Mouse (Mus musculus) stomach, embryonic 15.5 days (tissue): Measurements from ENCODE around the gene Slc46a3. TPM values are rescaled to one million over a fixed set of nuclear protein-coding genes. Genes with fewer than 3 reads are reported as not detected.
A peak's percentile ranks its signal among the peaks of the same experiment; 100 is the strongest.

ENCODE experiments used
- ATAC-seq: fragments of 200-750 bp; cut with Nextera tagmentation; 2 replicates; pipeline ENCODE4 v1.8.0; 2017; ENCODE audit warnings: low read depth, moderate number of reproducible peaks, moderate TSS enrichment; ENCODE audit not compliant: insufficient read depth, low FRiP score
- H3K27ac ChIP-seq: fragments of 300-500 bp; sonication (generic); 2 replicates; pipeline ENCODE4 v1.5.1; 2015; ENCODE audit warnings: mild to moderate bottlenecking, inconsistent platforms
- H3K27me3 ChIP-seq: fragments of 300-500 bp; sonication (generic); replicated peaks from 2 replicates; pipeline ENCODE4 v1.6.1; 2015; ENCODE audit warnings: inconsistent platforms
- H3K36me3 ChIP-seq: fragments of 300-500 bp; sonication (generic); 2 replicates; pipeline ENCODE4 v1.6.1; 2015; ENCODE audit warnings: inconsistent platforms
- H3K4me1 ChIP-seq: fragments of 300-500 bp; sonication (generic); 2 replicates; pipeline ENCODE4 v1.6.1; 2015; ENCODE audit warnings: inconsistent platforms
- H3K4me2 ChIP-seq: fragments of 300-500 bp; sonication (generic); 2 replicates; pipeline ENCODE4 v1.6.1; 2015; ENCODE audit warnings: mild to moderate bottlenecking, inconsistent platforms
- H3K4me3 ChIP-seq: fragments of 300-500 bp; sonication (generic); replicated peaks from 2 replicates; pipeline ENCODE4 v1.5.1; 2015; ENCODE audit warnings: inconsistent platforms
- H3K9ac ChIP-seq: fragments of 300-500 bp; sonication (generic); 2 replicates; pipeline ENCODE4 v1.6.1; 2015; ENCODE audit warnings: inconsistent platforms
- H3K9me3 ChIP-seq: fragments of 300-500 bp; sonication (generic); 2 replicates; pipeline ENCODE4 v1.6.1; 2016; ENCODE audit warnings: inconsistent platforms
- WGBS: fragments of 180-500 bp; shearing (Covaris S2); methylation state at CpG from one replicate; pipeline ENCODE4 v1.1.7; 2015; 5-methylcytosine and 5-hydroxymethylcytosine counted together
- polyA plus RNA-seq: library from polyadenylated mRNA; unstranded; fragments of >200 nt; fragmentation: Nextera tagmentation; extraction: Ambion mirVana; gene quantifications from 2 replicates; pipeline ENCODE4 v1.2.1, GENCODE M21; 2015

Slc46a3 gene
- 4.7 and 5.7 TPM in 2 replicates for polyA plus RNA-seq

- no peaks in the 10 kb centered on the region for H3K9me3 ChIP-seq
- peak within 1 kb of the TSS; percentile 91 for H3K4me2 ChIP-seq
- H3K27ac ChIP-seq, result peak within 1 kb of the TSS; percentile 59
- H3K36me3 ChIP-seq, result no peaks in the 10 kb centered on the region
- ATAC-seq, result peak; percentile 98
- H3K27me3 ChIP-seq, result peaks cover 5% of the 10 kb centered on the region
- peaks cover 10% of the 10 kb centered on the region for H3K4me1 ChIP-seq
- H3K9ac ChIP-seq, result peak within 1 kb of the TSS; percentile 33; the same call in 1 of the 2 replicates
- WGBS, result under 1% methylated on average over 41 of the region's 47 CpGs
- peak within 1 kb of the TSS; percentile 65 for H3K4me3 ChIP-seq
Observed at GRCm38 (mm10) chr5:147894455-147895076, at the start of gene Slc46a3. Gene Slc46a3 (minus strand): TSS chr5:147894815.

- Histone ChIP-seq H3K4me3 (no peak overlapping the region), H3K27me3 (no peaks in the 10 kb centered on the region), H3K36me3 (no peaks in the 10 kb centered on the region), H3K4me1 (no peaks in the 10 kb centered on the region), H3K27ac (no peak overlapping the region), H3K9ac (no peak overlapping the region), H3K4me2 (no peak overlapping the region), H3K9me3 (no peaks in the 10 kb centered on the region)
- ATAC-seq, result no peak
- 66% methylated on average over 5 of the region's 5 CpGs for WGBS
Observed at GRCm38 (mm10) chr5:147939226-147939625, 44.6 kb upstream of the Slc46a3 start.

GRCm38 (mm10) chr5:147935096-147935495 is 40.5 kb upstream of the Slc46a3 start:
- 86% methylated on average over 13 of the region's 13 CpGs for WGBS
- no peak for ATAC-seq
- no peak overlapping the region for H3K9ac ChIP-seq
- no peaks in the 10 kb centered on the region for H3K27me3 ChIP-seq
- H3K4me2 ChIP-seq, result no peak overlapping the region
- H3K27ac ChIP-seq, result no peak overlapping the region
- no peak overlapping the region for H3K4me3 ChIP-seq
- H3K9me3 ChIP-seq, result no peaks in the 10 kb centered on the region
- H3K36me3 ChIP-seq, result no peaks in the 10 kb centered on the region
- no peaks in the 10 kb centered on the region for H3K4me1 ChIP-seq

- Histone ChIP-seq H3K36me3 (no peaks in the 10 kb centered on the region), H3K4me1 (no peaks in the 10 kb centered on the region), H3K27me3 (no peaks in the 10 kb centered on the region), H3K4me3 (no peak overlapping the region), H3K4me2 (no peak overlapping the region), H3K9me3 (no peaks in the 10 kb centered on the region), H3K27ac (no peak overlapping the region), H3K9ac (no peak overlapping the region)
- 80% methylated on average over 7 of the region's 7 CpGs for WGBS
- no peak for ATAC-seq
Observed at GRCm38 (mm10) chr5:147928668-147929497, 34.3 kb upstream of the Slc46a3 start.

GRCm38 (mm10) chr5:147925935-147926604 is 31.5 kb upstream of the Slc46a3 start:
- ATAC-seq, result no peak
- no peak overlapping the region for H3K27ac ChIP-seq

GRCm38 (mm10) chr5:147924621-147925020 is 30.0 kb upstream of the Slc46a3 start:
- 66% methylated on average over 5 of the region's 5 CpGs for WGBS
- Histone ChIP-seq H3K27ac (no peak overlapping the region), H3K9ac (no peak overlapping the region), H3K4me2 (no peak overlapping the region), H3K36me3 (no peaks in the 10 kb centered on the region), H3K9me3 (no peaks in the 10 kb centered on the region), H3K4me3 (no peak overlapping the region), H3K27me3 (no peaks in the 10 kb centered on the region), H3K4me1 (no peaks in the 10 kb centered on the region)
- ATAC-seq, result no peak

More at GRCm38 (mm10) chr5:147925935-147926604, 31.5 kb upstream of the Slc46a3 start:
- Histone ChIP-seq H3K36me3 (no peaks in the 10 kb centered on the region), H3K9ac (no peak overlapping the region), H3K4me1 (no peaks in the 10 kb centered on the region), H3K4me2 (no peak overlapping the region), H3K27me3 (no peaks in the 10 kb centered on the region), H3K9me3 (no peaks in the 10 kb centered on the region), H3K4me3 (no peak overlapping the region)
- WGBS, result 69% methylated on average over 15 of the region's 15 CpGs

GRCm38 (mm10) chr5:147918044-147918846 is 23.6 kb upstream of the Slc46a3 start:
- Histone ChIP-seq H3K9ac (no peak overlapping the region), H3K27me3 (no peaks in the 10 kb centered on the region), H3K36me3 (no peaks in the 10 kb centered on the region), H3K4me3 (no peak overlapping the region), H3K4me1 (no peaks in the 10 kb centered on the region; the same call in 1 of the 2 replicates), H3K4me2 (no peak overlapping the region), H3K9me3 (no peaks in the 10 kb centered on the region), H3K27ac (no peak overlapping the region)
- no peak for ATAC-seq
- 65% methylated on average over 17 of the region's 17 CpGs for WGBS

GRCm38 (mm10) chr5:147916171-147916570 is 21.6 kb upstream of the Slc46a3 start:
- H3K36me3 ChIP-seq, result no peaks in the 10 kb centered on the region
- no peak for ATAC-seq
- no peak overlapping the region for H3K27ac ChIP-seq
- no peaks in the 10 kb centered on the region for H3K9me3 ChIP-seq
- no peak overlapping the region for H3K4me2 ChIP-seq
- H3K27me3 ChIP-seq, result no peaks in the 10 kb centered on the region
- no peak overlapping the region for H3K9ac ChIP-seq
- H3K4me3 ChIP-seq, result no peak overlapping the region
- 82% methylated on average over 9 of the region's 9 CpGs for WGBS
- H3K4me1 ChIP-seq, result no peaks in the 10 kb centered on the region; the same call in 1 of the 2 replicates

GRCm38 (mm10) chr5:147915038-147915566 is 20.5 kb upstream of the Slc46a3 start:
- no peak overlapping the region for H3K4me3 ChIP-seq

GRCm38 (mm10) chr5:147913241-147913842 is 18.7 kb upstream of the Slc46a3 start:
- Histone ChIP-seq H3K27me3 (no peaks in the 10 kb centered on the region), H3K4me3 (no peak overlapping the region), H3K4me1 (no peaks in the 10 kb centered on the region; the same call in 1 of the 2 replicates), H3K27ac (no peak overlapping the region), H3K4me2 (peak overlapping the region; percentile 12; the same call in 1 of the 2 replicates), H3K9me3 (no peaks in the 10 kb centered on the region), H3K9ac (no peak overlapping the region), H3K36me3 (no peaks in the 10 kb centered on the region)
- 31% methylated on average over 14 of the region's 14 CpGs for WGBS
- peak; percentile 53 for ATAC-seq

More at GRCm38 (mm10) chr5:147915038-147915566, 20.5 kb upstream of the Slc46a3 start:
- Histone ChIP-seq H3K4me2 (no peak overlapping the region), H3K27me3 (no peaks in the 10 kb centered on the region), H3K4me1 (no peaks in the 10 kb centered on the region; the same call in 1 of the 2 replicates), H3K36me3 (no peaks in the 10 kb centered on the region), H3K9me3 (no peaks in the 10 kb centered on the region), H3K9ac (no peak overlapping the region), H3K27ac (peak overlapping the region; percentile 22; the same call in 1 of the 2 replicates)
- ATAC-seq, result no peak
- 48% methylated on average over 6 of the region's 6 CpGs for WGBS

- no peaks in the 10 kb centered on the region for H3K36me3 ChIP-seq
- no peak for ATAC-seq
- WGBS, result 69% methylated on average over 5 of the region's 5 CpGs
- no peak overlapping the region for H3K4me3 ChIP-seq
- no peak overlapping the region for H3K4me2 ChIP-seq
- no peaks in the 10 kb centered on the region; the same call in 1 of the 2 replicates for H3K4me1 ChIP-seq
- no peaks in the 10 kb centered on the region for H3K27me3 ChIP-seq
- H3K9me3 ChIP-seq, result no peaks in the 10 kb centered on the region
- H3K9ac ChIP-seq, result no peak overlapping the region
- no peak overlapping the region for H3K27ac ChIP-seq
Observed at GRCm38 (mm10) chr5:147911744-147912143, 17.1 kb upstream of the Slc46a3 start.
